Mouse (Mus musculus) stomach, postnatal 0 days (tissue): ENCODE data around the gene Ank2. TPM values are rescaled to one million over a fixed set of nuclear protein-coding genes. Genes with fewer than 3 reads are reported as not detected.

Experiments used
- ATAC-seq: fragments of 200-750 bp; cut with Nextera tagmentation; 2 replicates; pipeline ENCODE4 v1.8.0; 2017; ENCODE audit not compliant: low FRiP score, low TSS enrichment
- DNase-seq: peaks from one replicate; pipeline ENCODE4 v3.0.0-alpha.2; 2016; ENCODE audit warnings: low spot score
- H3K27ac ChIP-seq: fragments of 300-500 bp; sonication (generic); replicated peaks from 2 replicates; pipeline ENCODE4 v1.5.1; 2014; ENCODE audit warnings: mild to moderate bottlenecking, control low read depth
- H3K27me3 ChIP-seq: fragments of 300-500 bp; sonication (generic); 2 replicates; pipeline ENCODE4 v1.6.1; 2014; ENCODE audit warnings: low read length; ENCODE audit not compliant: control insufficient read depth, insufficient read depth
- H3K36me3 ChIP-seq: fragments of 300-500 bp; sonication (generic); 2 replicates; pipeline ENCODE4 v1.6.1; 2014; ENCODE audit warnings: low read length, mixed read lengths; ENCODE audit not compliant: control insufficient read depth, insufficient read depth
- H3K4me1 ChIP-seq: fragments of 300-500 bp; sonication (generic); replicated peaks from 2 replicates; pipeline ENCODE4 v1.6.1; 2014; ENCODE audit warnings: antibody characterized with exemption; ENCODE audit not compliant: control insufficient read depth, insufficient read depth
- H3K4me2 ChIP-seq: fragments of 300-500 bp; sonication (generic); replicated peaks from 2 replicates; pipeline ENCODE4 v1.6.1; 2014; ENCODE audit warnings: low read depth, mild to moderate bottlenecking, control low read depth, moderate library complexity
- H3K4me3 ChIP-seq: fragments of 300-500 bp; sonication (generic); 2 replicates; pipeline ENCODE4 v1.5.1; 2014; ENCODE audit warnings: low read depth, low read length, control low read depth
- H3K9ac ChIP-seq: fragments of 300-500 bp; sonication (generic); 2 replicates; pipeline ENCODE4 v1.6.1; 2014; ENCODE audit warnings: mild to moderate bottlenecking, low read length, control low read depth, mixed read lengths
- H3K9me3 ChIP-seq: fragments of 300-500 bp; sonication (generic); 2 replicates; pipeline ENCODE4 v1.6.1; 2016; ENCODE audit warnings: low read length; ENCODE audit not compliant: control insufficient read depth
- CTCF ChIP-seq: IDR thresholded peaks from 2 replicates; pipeline ENCODE4 v1.5.1; 2016; ENCODE audit warnings: antibody characterized with exemption, low read depth, mild to moderate bottlenecking, moderate library complexity
- EP300 ChIP-seq: optimal IDR thresholded peaks from 2 replicates; pipeline ENCODE3; 2016; ENCODE audit warnings: antibody characterized with exemption
- WGBS: fragments of 180-500 bp; shearing (Covaris S2); extraction: QIAGEN DNeasy Blood & Tissue Kit; methylation state at CpG from one replicate; pipeline ENCODE4 v1.1.7; 2014; 5-methylcytosine and 5-hydroxymethylcytosine counted together
- polyA plus RNA-seq: library from polyadenylated mRNA; unstranded; fragments of >200 nt; fragmentation: Nextera tagmentation; extraction: Ambion mirVana; gene quantifications from 2 replicates; pipeline ENCODE4 v1.2.1, GENCODE M21; 2015

Gene Ank2
- polyA plus RNA-seq, 1 experiment from 2014 or later, result 12.3 TPM

DNA sequence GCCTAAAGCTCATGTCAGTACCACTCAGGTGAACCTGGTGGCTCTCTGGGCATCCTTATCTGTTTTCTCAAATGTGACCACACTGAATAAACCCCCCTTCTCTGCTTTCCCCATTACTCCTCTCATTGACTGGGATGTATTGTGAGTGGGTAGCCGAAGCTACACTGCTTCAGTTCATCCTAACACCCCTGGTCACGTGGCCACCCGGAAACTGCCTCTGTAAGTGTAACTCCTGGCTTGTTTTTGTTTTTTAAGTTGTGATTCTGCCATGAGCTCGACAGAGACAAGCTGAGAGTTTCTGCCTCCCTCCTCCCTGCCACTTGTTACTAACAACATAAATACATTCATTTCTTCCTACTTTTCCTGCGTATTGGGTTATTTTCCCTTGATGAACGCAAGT lies 203.2 kb downstream of the Ank2 start:
- H3K4me1 ChIP-seq, result no peaks in the 10 kb centered on the region
- no peak overlapping the region for H3K4me3 ChIP-seq
- DNase-seq, result no peak
- no peaks in the 10 kb centered on the region for H3K36me3 ChIP-seq
- no peaks in the 10 kb centered on the region for H3K27me3 ChIP-seq
- H3K9ac ChIP-seq, result no peak overlapping the region
- no peaks in the 10 kb centered on the region for H3K9me3 ChIP-seq
- no peak overlapping the region for H3K27ac ChIP-seq
- TF ChIP-seq CTCF, result no peak
- no peak for TF ChIP-seq EP300
- ATAC-seq, result no peak
- WGBS, result 78% methylated on average over 6 of the region's 6 CpGs
- no peak overlapping the region for H3K4me2 ChIP-seq

GRCm38 (mm10) chr3:127294610-127295349 lies 204.4 kb downstream of the Ank2 start:
- Histone ChIP-seq H3K4me3 (no peak overlapping the region), H3K36me3 (no peaks in the 10 kb centered on the region), H3K9me3 (no peaks in the 10 kb centered on the region), H3K4me1 (no peaks in the 10 kb centered on the region), H3K9ac (no peak overlapping the region), H3K27ac (no peak overlapping the region), H3K4me2 (no peak overlapping the region), H3K27me3 (no peaks in the 10 kb centered on the region)
- ATAC-seq (no peak), DNase-seq (no peak)
- TF ChIP-seq CTCF, result no peak
- no peak for TF ChIP-seq EP300
- 68% methylated on average over 9 of the region's 9 CpGs for WGBS

DNA sequence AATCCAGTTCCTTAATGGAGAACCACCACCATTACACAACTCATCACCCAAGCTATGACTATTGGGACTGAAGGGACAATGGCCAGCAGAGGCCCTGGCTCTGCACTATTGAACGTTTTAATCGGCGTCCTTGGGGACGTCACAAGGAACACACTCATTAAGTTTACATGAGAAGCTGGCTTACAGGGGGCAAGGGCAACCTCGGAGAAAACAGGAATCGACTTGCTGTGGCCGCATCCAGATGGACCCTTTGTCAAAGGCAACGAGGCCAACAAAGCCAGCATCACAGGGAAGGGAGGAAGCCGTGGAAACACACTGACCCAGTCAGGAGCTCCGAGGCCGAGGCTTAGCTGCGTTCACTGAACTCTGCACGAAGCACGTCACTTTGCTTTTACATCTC lies 205.1 kb downstream of the Ank2 start:
- WGBS, result 88% methylated on average over 14 of the region's 14 CpGs
- H3K9ac ChIP-seq, result no peak overlapping the region
- no peak overlapping the region for H3K4me3 ChIP-seq
- no peaks in the 10 kb centered on the region for H3K4me1 ChIP-seq
- H3K27ac ChIP-seq, result no peak overlapping the region
- TF ChIP-seq CTCF (no peak), EP300 (no peak)
- no peaks in the 10 kb centered on the region for H3K9me3 ChIP-seq
- no peak overlapping the region for H3K4me2 ChIP-seq
- no peaks in the 10 kb centered on the region for H3K36me3 ChIP-seq
- no peaks in the 10 kb centered on the region for H3K27me3 ChIP-seq
- ATAC-seq (no peak), DNase-seq (no peak)

DNA sequence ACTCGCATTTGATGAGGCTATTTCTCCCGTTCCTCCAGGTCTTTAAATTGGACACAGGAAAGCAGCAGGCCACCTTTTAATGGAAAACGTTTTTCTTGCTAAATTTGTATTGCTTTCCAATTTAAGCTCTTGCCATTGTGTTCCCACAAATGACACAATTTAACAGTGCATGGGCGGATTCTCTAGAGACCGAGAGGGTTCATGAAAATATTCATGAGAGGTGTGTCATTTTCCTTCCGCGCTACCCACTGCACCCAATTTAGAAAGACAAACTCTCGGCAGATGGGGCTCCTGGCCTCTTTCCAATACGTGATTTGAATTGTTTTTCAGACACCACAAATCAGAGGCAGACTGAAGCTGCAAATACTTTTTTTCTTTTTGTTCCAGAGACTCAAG lies 205.7 kb downstream of the Ank2 start:
- 69% methylated on average over 9 of the region's 9 CpGs for WGBS
- no peaks in the 10 kb centered on the region for H3K27me3 ChIP-seq
- no peak overlapping the region for H3K4me2 ChIP-seq
- H3K4me3 ChIP-seq, result no peak overlapping the region
- no peak for ATAC-seq
- no peaks in the 10 kb centered on the region for H3K9me3 ChIP-seq
- TF ChIP-seq CTCF (no peak), EP300 (no peak)
- H3K27ac ChIP-seq, result no peak overlapping the region
- H3K4me1 ChIP-seq, result no peaks in the 10 kb centered on the region
- H3K36me3 ChIP-seq, result no peaks in the 10 kb centered on the region
- no peak overlapping the region for H3K9ac ChIP-seq
- no peak for DNase-seq

- Histone ChIP-seq H3K9ac (no peak overlapping the region), H3K4me2 (no peak overlapping the region), H3K4me3 (no peak overlapping the region), H3K27me3 (no peaks in the 10 kb centered on the region), H3K9me3 (no peaks in the 10 kb centered on the region), H3K36me3 (no peaks in the 10 kb centered on the region), H3K4me1 (no peaks in the 10 kb centered on the region), H3K27ac (no peak overlapping the region)
- DNase-seq (no peak), ATAC-seq (no peak)
- WGBS, result 79% methylated on average over 10 of the region's 10 CpGs
- no peak for TF ChIP-seq CTCF
- no peak for TF ChIP-seq EP300
Observed at GRCm38 (mm10) chr3:127292864-127293478, 206.2 kb downstream of the Ank2 start.

DNA sequence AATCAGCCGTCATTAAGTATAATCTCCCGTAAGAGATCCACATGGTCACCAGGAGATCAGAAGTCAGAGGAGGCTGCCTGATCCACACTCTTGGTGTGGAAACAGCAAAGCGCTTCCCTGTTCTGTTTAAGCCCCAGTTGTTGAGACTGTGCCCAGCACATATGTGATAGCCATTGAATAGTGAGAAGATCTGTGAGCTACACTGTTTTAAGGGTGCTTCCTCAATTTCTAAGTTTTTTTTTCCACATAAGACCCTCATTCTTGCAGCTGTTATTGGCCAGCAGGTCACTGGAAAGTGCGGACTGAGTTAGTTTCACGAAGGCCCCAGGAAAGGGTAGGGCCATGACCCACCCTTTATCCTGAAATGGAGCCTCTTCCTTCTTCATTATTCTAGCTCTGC lies 216.9 kb downstream of the Ank2 start:
- no peaks in the 10 kb centered on the region for H3K4me1 ChIP-seq
- no peak for ATAC-seq
- TF ChIP-seq CTCF (no peak), EP300 (no peak)
- no peak for DNase-seq
- H3K27me3 ChIP-seq, result no peaks in the 10 kb centered on the region
- no peak overlapping the region for H3K27ac ChIP-seq
- H3K4me3 ChIP-seq, result no peak overlapping the region
- WGBS, result 83% methylated on average over 5 of the region's 5 CpGs
- no peaks in the 10 kb centered on the region for H3K36me3 ChIP-seq
- H3K4me2 ChIP-seq, result no peak overlapping the region
- no peaks in the 10 kb centered on the region for H3K9me3 ChIP-seq
- H3K9ac ChIP-seq, result no peak overlapping the region
